Mouse (Mus musculus) left cerebral cortex, adult 11 months (tissue): Measurements from ENCODE around the gene Insrr.
"Not testable (repeated sequence)": the region's sequence is repeated elsewhere in the genome, so short reads cannot be mapped to it uniquely, and the experiment has no call there.

Experiments
- DNase-seq: peaks from one replicate; pipeline ENCODE4 v3.0.0; 2022; ENCODE audit warnings: low spot score

Insrr gene

DNA sequence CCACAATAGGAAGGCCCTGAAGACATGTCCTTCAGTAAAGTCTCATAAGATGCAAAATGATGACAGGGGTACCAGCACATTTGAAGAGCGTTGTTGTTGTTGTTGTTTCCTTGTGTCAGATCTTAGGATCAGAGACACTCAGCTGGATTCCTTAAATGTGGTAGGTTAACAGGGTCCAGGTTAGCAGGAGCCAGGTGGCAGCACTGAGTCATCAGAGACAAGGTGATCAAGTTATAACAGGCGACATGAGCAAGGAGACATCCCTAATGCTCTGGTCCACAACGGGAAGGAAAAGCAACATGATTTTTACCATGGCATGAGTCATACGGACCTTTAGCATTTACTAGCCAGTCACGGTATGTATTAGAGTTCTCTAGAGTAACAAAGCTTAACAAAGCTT, 36.7 kb downstream of the Insrr start:
- no peak for DNase-seq

DNA sequence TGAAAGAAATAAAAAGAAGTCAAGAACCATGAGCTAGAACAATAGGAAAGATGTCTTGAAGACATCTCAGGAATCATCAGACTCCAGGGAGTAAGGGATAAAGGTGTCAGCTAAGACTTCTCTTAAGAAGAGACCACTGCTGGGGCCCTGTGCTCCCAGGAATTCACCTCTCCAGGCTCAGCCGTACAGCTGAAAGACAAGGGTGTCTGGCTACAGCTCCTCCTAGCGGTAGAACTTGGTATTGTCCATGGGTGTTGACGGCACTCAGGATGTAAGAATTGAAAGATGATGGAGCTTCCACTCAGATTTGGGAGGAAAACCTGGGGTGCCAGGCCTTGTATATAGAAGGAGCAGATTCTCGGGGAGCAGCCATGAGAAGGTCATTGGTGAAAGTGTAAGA, 41.9 kb downstream of the Insrr start:
- DNase-seq: peak; percentile 30

DNA sequence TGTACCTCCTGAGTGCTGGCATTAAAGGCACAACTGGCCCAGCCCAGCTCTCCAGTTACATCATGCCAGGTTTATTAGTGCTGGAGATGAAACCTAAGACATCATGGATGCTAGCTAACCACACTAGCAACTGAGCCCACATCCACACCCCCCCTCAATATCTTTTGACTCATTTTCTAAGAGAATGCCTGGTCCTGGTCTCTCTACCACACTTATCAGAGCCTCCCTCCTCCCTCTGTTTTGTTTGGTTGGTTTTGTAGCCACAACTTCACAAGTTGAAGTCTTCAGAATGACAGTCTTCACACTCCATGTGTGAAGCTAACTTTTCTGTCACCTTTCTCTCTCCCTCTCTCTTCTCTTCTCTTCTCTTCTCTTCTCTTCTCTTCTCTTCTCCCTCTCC, 44.1 kb downstream of the Insrr start:
- no peak for DNase-seq

DNA sequence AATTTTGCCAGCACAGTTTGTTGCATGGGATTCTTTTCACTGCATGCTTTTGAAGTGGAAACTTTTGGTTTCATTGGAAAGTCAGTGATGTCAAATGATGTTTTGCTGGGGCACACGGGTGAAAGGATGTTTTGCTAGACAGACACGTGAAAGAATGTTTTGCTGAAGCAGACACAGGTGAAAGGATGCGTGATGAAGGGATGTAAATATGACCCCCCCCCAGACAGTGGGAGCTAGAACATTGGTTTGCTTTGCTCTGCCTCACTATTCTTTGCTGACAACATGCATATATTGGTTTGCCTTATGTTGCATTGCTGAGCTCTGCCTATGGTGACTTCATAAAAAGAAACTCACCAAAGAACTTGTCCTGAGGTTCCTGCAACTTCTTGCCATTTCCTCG, 48.2 kb downstream of the Insrr start:
- DNase-seq: no peak

DNA sequence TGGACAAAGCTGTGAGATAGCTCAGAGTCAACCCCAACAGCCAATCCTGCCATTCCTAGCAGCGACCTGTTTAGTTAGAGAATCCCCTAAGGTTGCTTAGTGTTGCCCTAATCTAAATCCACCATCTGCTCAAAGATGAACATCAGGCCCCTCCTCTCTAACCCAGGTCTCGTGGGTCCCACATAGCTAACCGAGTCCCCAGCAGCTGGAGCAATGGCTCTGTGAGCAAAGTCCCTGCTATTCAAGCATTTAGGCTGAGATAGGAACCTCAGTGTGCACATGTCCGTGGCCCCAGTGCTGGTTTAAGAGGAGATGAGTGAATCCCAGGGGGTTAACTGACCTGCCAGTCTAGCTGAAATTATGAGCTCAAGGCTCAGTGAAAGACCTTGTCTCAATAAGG, 49.4 kb downstream of the Insrr start:
- no peak for DNase-seq

DNA sequence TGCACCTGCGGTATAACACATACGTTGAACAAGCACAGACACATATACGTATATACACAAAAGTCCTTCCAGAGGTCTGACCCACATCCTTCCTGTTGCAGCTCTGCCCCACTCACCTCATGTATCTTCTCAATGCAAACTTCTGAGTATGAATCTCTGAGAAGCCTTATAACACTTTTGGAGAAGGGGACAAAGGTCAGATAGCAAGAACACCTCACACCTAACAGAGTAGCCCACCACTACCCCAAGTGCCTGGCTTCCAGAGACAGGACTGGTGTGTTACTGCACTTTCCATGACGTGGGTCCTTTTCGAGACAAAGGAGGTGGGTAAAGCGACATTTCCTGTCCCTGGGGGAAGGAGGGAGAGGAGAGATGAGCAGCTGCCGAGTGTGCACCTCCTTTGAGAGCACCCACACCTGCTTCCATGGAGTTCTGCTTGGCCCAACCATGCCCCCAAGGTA, 49.9 kb downstream of the Insrr start, which contains the start of gene Sh2d2a:
Gene Sh2d2a, plus strand, starts transcription at position 106 of the 461 bp plus-strand sequence.
- DNase-seq: no peak

DNA sequence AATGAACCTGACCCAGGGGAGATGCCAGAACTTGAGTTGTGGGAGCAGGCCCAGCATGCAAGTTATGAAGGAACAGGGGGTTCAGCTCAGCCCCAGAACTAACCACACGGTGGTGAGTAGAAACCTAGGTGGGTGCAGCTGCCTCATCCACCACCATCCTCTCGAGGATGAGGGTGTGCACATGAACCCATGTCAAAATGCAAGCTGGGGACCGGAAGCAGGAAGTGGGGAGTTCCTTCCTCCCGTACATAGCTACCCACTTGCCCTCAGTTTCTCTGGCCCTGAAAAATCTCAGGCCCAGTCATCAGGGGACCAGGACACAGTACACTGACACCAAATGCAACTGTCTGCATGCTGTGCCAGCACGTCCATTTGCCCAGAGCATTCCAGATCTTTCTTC, 50.9 kb downstream of the Insrr start:
- DNase-seq: no peak

DNA sequence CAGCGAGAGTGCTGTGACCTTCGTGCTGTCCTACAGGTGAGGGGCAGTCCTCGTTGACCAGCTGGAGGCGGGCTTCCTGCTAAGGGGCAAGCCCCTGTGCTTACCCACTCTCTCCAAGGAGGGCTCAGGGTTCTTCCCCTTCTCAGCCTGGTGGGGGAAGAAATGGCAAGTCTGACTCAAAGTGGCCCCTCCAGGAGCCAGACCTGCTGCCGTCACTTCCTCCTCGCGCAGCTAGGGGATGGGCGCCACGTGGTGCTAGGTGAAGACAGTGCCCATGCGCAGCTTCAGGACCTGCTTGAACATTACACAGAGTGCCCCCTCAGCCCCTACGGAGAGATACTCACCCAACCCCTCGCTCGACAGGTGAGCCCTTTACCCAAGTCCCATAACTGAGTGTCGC, 52.4 kb downstream of the Insrr start:
- no peak for DNase-seq

DNA sequence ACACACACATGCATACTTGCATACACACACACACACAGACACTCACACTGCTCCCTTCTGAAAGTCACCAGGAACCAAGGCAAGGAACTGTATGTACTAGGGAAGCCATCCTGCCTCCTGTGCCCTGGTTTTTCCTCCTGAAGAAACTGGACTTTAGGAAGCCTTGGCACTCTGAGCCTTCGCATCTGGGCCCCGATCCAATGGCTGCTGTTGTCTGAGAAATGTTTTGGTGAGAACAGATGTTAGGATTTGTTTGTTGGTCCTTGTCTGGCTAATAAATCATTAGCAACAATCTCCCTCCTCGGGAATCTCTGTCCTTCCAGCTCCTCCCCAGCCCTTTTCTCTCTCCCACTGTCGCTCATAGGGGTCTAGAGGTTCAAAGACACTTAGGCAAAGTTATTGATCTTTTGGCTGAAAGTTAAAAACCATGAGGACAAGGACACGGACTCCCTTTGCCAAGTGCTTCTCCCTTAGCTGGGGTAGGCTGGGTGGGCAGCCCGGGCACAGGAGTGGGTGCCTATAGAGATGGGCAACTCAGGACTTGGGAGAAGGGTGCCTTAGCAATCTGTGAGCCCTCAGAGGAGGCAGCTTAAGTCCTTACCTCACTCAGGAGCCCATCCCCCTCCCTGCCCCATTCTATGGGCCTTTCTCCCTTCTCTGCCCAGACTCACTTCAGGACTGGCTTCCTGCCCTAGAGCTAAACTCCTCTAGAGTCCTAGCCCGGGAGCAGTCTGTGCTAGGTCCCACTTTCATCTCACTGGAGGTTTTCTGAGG, 58.2 kb downstream of the Insrr start:
- no peak for DNase-seq

DNA sequence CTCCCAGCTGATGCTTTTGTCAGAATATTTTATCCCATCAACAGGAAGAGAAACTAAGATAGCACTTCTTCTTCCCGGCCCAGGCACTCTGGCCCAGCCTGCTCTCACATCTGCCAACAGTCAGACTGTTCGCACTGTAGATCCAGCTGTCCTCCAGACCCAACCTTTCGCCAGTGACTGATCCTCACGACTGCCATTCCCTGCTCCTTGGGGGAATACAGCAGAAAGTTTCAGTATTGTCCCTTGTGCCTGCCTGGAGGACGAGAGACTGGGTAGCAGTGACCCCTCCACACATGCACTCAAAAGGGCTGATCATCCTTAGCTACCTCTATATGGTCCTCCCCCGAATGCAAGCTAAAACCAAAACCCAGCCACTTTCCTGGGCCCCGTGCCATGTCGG, 59.2 kb downstream of the Insrr start:
- DNase-seq: no peak

DNA sequence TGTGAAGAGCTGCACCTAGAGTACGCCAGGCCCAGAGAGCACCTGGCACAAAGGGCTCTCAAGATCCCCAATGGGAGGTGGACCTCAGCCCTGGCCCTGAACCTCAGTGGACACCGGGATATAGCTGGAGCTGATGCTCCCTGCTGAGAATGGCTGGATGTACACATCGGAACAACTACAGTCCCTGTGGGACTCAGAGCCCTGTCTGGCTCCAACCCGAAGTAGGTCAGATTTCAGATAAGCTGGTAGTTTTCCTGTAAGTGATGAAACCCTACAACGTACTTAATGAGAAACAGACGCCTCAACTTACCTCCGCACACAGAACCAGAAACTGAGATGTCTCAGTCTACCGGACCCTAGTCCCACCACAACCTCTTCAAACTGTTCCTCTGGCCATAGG, 60.9 kb downstream of the Insrr start:
- no peak for DNase-seq

DNA sequence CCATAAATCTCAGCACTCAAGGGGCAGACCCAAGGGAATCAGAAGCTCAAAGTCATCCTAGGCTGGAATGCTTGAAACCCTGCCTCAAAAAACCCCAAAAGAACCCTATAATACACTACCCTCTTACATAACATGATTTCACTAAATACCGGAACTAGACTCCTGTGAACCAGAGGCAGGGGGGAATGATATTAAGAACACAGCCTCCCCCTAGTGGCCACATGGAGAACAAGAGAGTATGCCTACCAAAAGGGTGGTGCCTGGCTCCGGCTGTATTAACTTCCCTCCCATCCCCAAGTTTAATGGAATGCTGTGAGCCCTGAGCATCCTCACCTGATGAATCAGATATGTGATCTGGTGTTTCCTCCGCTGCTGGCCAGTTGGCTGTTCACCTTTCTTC, 63.1 kb downstream of the Insrr start:
- peak; percentile 61 for DNase-seq

DNA sequence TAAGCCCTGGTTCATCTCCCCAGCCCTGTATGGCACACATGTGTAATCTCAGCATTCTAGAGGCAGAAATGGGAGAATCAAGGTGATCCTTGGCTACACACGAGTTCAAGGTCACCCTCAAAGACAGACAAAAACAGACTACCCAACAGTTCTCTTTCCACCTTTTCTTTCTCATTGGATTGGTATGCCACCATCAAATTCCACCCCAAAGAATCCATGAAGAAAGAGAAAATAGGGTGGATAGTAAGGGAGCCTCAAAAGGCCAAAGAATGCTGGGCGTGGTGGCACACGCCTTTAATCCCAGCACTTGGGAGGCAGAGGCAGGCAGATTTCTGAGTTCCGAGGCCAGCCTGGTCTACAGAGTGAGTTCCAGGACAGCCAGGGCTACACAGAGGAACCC, 67.4 kb downstream of the Insrr start:
- DNase-seq: not testable (repeated sequence)
